Mouse (Mus musculus): ENCODE measurements around the gene Slc25a17. TPM values are rescaled to one million over a fixed set of nuclear protein-coding genes. Genes with fewer than 3 reads are reported as not detected.

Slc25a17 gene
- polyA plus RNA-seq, 2 experiments, result 94.6 to 124 TPM

DNA sequence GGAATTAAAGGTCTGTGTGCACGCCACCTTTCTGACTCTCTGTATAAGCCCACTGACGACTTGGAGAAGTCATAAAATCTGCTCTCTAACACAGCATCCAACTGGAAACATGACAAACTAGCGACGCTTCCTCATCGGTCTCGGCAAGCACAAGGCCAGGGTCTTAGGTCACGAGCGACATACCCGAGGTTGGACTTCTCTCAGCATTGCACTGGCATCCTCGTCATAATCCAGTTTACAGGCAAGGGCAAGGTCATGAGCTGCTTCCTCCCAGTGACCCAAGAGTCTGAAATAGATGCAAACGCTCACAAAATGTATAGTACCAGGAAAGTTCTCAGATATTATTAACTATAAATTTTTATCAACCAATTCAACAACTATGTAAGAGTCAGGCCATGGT, 14.0 kb upstream of the Slc25a17 start:
- H3K4me3 ChIP-seq (replicated peaks; ENCODE audit: low read length), result no peak overlapping the region
- no peak for ATAC-seq (ENCODE audit: low FRiP score, low read depth)
- H3K4me1 ChIP-seq (ENCODE audit: control insufficient read depth, insufficient read depth, low read length), result no peaks in the 10 kb centered on the region
- peaks cover 76% of the 10 kb centered on the region for H3K36me3 ChIP-seq (ENCODE audit: control insufficient read depth, insufficient read depth, low read length)
- no peak overlapping the region for H3K4me2 ChIP-seq (replicated peaks; ENCODE audit: low read depth, low read length, severe bottlenecking)
- no peak overlapping the region for H3K27ac ChIP-seq (replicated peaks; ENCODE audit: low read depth, low read length)
- 85% methylated on average over 11 of the region's 11 CpGs for WGBS
- H3K27me3 ChIP-seq (ENCODE audit: control insufficient read depth, insufficient read depth, low read length), result no peaks in the 10 kb centered on the region
- no peak overlapping the region for H3K9ac ChIP-seq (ENCODE audit: low read depth, low read length, severe bottlenecking)
- TF ChIP-seq POLR2A (IDR thresholded peaks at IDR 0.05; ENCODE audit: borderline replicate concordance, extremely low read depth, insufficient read depth, insufficient read length), result no peak
- no peaks in the 10 kb centered on the region for H3K9me3 ChIP-seq (ENCODE audit: control insufficient read depth, low read length)
- DNase-seq (ENCODE audit: low spot score), result no peak

DNA sequence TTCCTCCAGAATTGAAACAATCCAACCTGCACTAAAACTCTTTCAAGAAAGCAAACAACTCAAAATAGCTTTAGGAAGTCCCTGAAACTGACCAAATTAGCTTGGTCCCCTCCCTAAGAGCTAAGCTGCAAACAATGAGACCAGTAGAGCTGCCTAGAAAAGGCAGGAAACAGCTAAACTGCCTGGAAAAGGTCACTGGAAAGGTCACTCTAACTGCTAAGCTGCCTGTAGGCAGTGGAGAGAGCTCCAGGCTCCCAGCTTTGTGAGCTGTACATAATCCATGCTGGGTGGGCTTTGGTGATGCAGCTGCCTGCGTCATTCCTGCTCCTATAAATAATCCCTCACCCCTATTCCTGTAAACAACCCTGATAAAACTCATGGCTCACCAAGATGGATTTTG, 9.7 kb upstream of the Slc25a17 start:
- Histone ChIP-seq H3K4me3 (replicated peaks; ENCODE audit: low read length) (no peak overlapping the region), H3K4me2 (replicated peaks; ENCODE audit: low read depth, low read length, severe bottlenecking) (no peak overlapping the region), H3K4me1 (ENCODE audit: control insufficient read depth, insufficient read depth, low read length) (no peaks in the 10 kb centered on the region), H3K27ac (replicated peaks; ENCODE audit: low read depth, low read length) (no peak overlapping the region), H3K27me3 (ENCODE audit: control insufficient read depth, insufficient read depth, low read length) (no peaks in the 10 kb centered on the region), H3K9ac (ENCODE audit: low read depth, low read length, severe bottlenecking) (no peak overlapping the region), H3K36me3 (ENCODE audit: control insufficient read depth, insufficient read depth, low read length) (peaks cover 89% of the 10 kb centered on the region), H3K9me3 (ENCODE audit: control insufficient read depth, low read length) (no peaks in the 10 kb centered on the region)
- DNase-seq (ENCODE audit: low spot score), result no peak
- ATAC-seq (ENCODE audit: low FRiP score, low read depth), result no peak
- no peak for TF ChIP-seq POLR2A (IDR thresholded peaks at IDR 0.05; ENCODE audit: borderline replicate concordance, extremely low read depth, insufficient read depth, insufficient read length)
- WGBS, result 77% methylated on average over 1 of the region's 1 CpGs

- Histone ChIP-seq H3K9ac (ENCODE audit: low read depth, low read length, severe bottlenecking) (no peak overlapping the region), H3K27me3 (ENCODE audit: control insufficient read depth, insufficient read depth, low read length) (no peaks in the 10 kb centered on the region), H3K4me1 (ENCODE audit: control insufficient read depth, insufficient read depth, low read length) (no peaks in the 10 kb centered on the region), H3K36me3 (ENCODE audit: control insufficient read depth, insufficient read depth, low read length) (peaks cover 94% of the 10 kb centered on the region), H3K4me3 (replicated peaks; ENCODE audit: low read length) (no peak overlapping the region), H3K4me2 (replicated peaks; ENCODE audit: low read depth, low read length, severe bottlenecking) (no peak overlapping the region), H3K9me3 (ENCODE audit: control insufficient read depth, low read length) (no peaks in the 10 kb centered on the region), H3K27ac (replicated peaks; ENCODE audit: low read depth, low read length) (no peak overlapping the region)
- ATAC-seq (ENCODE audit: low FRiP score, low read depth) (no peak), DNase-seq (ENCODE audit: low spot score) (no peak)
- TF ChIP-seq POLR2A (IDR thresholded peaks at IDR 0.05; ENCODE audit: borderline replicate concordance, extremely low read depth, insufficient read depth, insufficient read length), result no peak
- WGBS, result 87% methylated on average over 1 of the region's 1 CpGs
Observed at GRCm38 (mm10) chr15:81368601-81369000, 8.0 kb upstream of the Slc25a17 start.

GRCm38 (mm10) chr15:81366241-81366640, 5.6 kb upstream of the Slc25a17 start:
- TF ChIP-seq POLR2A (IDR thresholded peaks at IDR 0.05; ENCODE audit: borderline replicate concordance, extremely low read depth, insufficient read depth, insufficient read length), result no peak
- Histone ChIP-seq H3K9ac (ENCODE audit: low read depth, low read length, severe bottlenecking) (no peak overlapping the region), H3K27me3 (ENCODE audit: control insufficient read depth, insufficient read depth, low read length) (no peaks in the 10 kb centered on the region), H3K9me3 (ENCODE audit: control insufficient read depth, low read length) (no peaks in the 10 kb centered on the region), H3K27ac (replicated peaks; ENCODE audit: low read depth, low read length) (no peak overlapping the region), H3K36me3 (ENCODE audit: control insufficient read depth, insufficient read depth, low read length) (peaks cover 82% of the 10 kb centered on the region), H3K4me2 (replicated peaks; ENCODE audit: low read depth, low read length, severe bottlenecking) (no peak overlapping the region), H3K4me3 (replicated peaks; ENCODE audit: low read length) (no peak overlapping the region), H3K4me1 (ENCODE audit: control insufficient read depth, insufficient read depth, low read length) (no peaks in the 10 kb centered on the region)
- WGBS, result 77% methylated on average over 4 of the region's 4 CpGs
- DNase-seq (ENCODE audit: low spot score), result no peak
- no peak for ATAC-seq (ENCODE audit: low FRiP score, low read depth)

GRCm38 (mm10) chr15:81365246-81365645, 4.6 kb upstream of the Slc25a17 start:
- Histone ChIP-seq H3K4me1 (ENCODE audit: control insufficient read depth, insufficient read depth, low read length) (no peaks in the 10 kb centered on the region), H3K4me3 (replicated peaks; ENCODE audit: low read length) (no peak overlapping the region), H3K36me3 (ENCODE audit: control insufficient read depth, insufficient read depth, low read length) (peaks cover 73% of the 10 kb centered on the region), H3K9ac (ENCODE audit: low read depth, low read length, severe bottlenecking) (no peak overlapping the region), H3K27ac (replicated peaks; ENCODE audit: low read depth, low read length) (no peak overlapping the region), H3K9me3 (ENCODE audit: control insufficient read depth, low read length) (no peaks in the 10 kb centered on the region), H3K27me3 (ENCODE audit: control insufficient read depth, insufficient read depth, low read length) (no peaks in the 10 kb centered on the region), H3K4me2 (replicated peaks; ENCODE audit: low read depth, low read length, severe bottlenecking) (no peak overlapping the region)
- WGBS, result 90% methylated on average over 8 of the region's 8 CpGs
- TF ChIP-seq POLR2A (IDR thresholded peaks at IDR 0.05; ENCODE audit: borderline replicate concordance, extremely low read depth, insufficient read depth, insufficient read length), result no peak
- ATAC-seq (ENCODE audit: low FRiP score, low read depth), result no peak
- DNase-seq (ENCODE audit: low spot score), result no peak

DNA sequence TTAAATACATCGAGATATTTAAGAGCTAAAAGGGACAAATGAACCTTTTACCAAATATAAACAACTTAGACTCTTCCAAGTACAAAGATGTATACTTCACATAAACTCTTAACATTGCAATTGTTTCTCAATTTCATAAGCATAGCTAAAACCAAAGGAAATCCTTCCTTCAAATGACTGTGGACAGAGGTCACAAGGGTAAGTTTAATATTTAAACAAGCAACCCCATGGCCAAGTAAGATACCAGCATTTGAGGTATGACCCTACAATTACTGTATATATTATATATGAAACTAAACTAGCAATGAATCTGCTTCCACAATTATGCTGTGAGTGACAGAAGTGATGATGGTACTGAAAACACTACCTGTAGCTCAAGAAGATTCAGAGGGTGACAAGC, 3.7 kb upstream of the Slc25a17 start:
- Histone ChIP-seq H3K9me3 (ENCODE audit: control insufficient read depth, low read length) (no peaks in the 10 kb centered on the region), H3K4me1 (ENCODE audit: control insufficient read depth, insufficient read depth, low read length) (peaks cover 6% of the 10 kb centered on the region), H3K27ac (replicated peaks; ENCODE audit: low read depth, low read length) (no peak overlapping the region), H3K9ac (ENCODE audit: low read depth, low read length, severe bottlenecking) (no peak overlapping the region), H3K4me2 (replicated peaks; ENCODE audit: low read depth, low read length, severe bottlenecking) (no peak overlapping the region), H3K4me3 (replicated peaks; ENCODE audit: low read length) (no peak overlapping the region), H3K36me3 (ENCODE audit: control insufficient read depth, insufficient read depth, low read length) (peaks cover 63% of the 10 kb centered on the region), H3K27me3 (ENCODE audit: control insufficient read depth, insufficient read depth, low read length) (no peaks in the 10 kb centered on the region)
- no peak for DNase-seq (ENCODE audit: low spot score)
- no peak for ATAC-seq (ENCODE audit: low FRiP score, low read depth)
- WGBS, result 93% methylated on average over 1 of the region's 1 CpGs
- no peak for TF ChIP-seq POLR2A (IDR thresholded peaks at IDR 0.05; ENCODE audit: borderline replicate concordance, extremely low read depth, insufficient read depth, insufficient read length)
